Mouse (Mus musculus): ENCODE results near the gene Elmo1. TPM values are rescaled to one million over a fixed set of nuclear protein-coding genes. Genes with fewer than 3 reads are reported as not detected.
A peak's percentile ranks its signal among the peaks of the same experiment; 100 is the strongest.

The Elmo1 gene
- polyA plus RNA-seq, 1 experiment from 2014 or later = 49.6 TPM

DNA sequence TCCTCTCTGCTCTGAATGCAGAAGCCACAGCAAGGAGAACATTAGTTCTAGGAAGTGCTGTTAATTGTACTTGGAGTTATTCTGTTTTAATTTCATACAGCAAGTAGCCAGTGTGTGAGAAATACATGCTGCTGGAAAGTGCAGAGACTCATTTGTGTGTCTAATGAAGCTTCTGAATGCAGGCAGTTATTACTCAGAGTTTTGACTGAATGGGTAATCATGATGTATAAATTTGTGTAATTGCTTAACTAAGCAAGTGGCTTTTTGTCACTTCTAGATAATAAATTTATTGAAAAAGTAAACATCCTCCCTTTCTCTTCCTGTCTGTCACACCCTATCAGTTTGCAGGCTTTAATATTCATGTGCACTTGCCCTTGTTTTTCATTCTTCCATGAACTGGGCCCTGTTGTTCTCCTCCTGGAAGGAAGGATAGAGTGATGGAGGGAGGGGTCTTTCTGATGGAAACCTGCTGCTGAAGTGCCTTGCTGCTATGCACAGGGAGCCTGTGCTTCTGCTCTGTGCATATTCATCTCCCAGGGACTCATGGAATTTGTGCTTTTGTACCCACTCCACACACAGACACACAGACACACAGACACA lies 159.8 kb downstream of the Elmo1 start:
- no peaks in the 10 kb centered on the region for H3K9me3 ChIP-seq (ENCODE audit: control insufficient read depth, low read length)
- no peak overlapping the region for H3K4me2 ChIP-seq (ENCODE audit: low read length)
- peak; percentile 27; the same call in 1 of the 2 replicates for ATAC-seq
- no peaks in the 10 kb centered on the region for H3K36me3 ChIP-seq (ENCODE audit: control insufficient read depth, insufficient read depth, low read length)
- no peaks in the 10 kb centered on the region for H3K4me1 ChIP-seq (ENCODE audit: control insufficient read depth, insufficient read depth, low read depth, low read length)
- no peaks in the 10 kb centered on the region for H3K27me3 ChIP-seq (replicated peaks; ENCODE audit: control insufficient read depth, insufficient read depth, low read length)
- H3K9ac ChIP-seq (ENCODE audit: low read depth, low read length) = no peak overlapping the region
- H3K4me3 ChIP-seq (ENCODE audit: low read length) = no peak overlapping the region
- H3K27ac ChIP-seq (ENCODE audit: low read depth, low read length) = no peak overlapping the region

DNA sequence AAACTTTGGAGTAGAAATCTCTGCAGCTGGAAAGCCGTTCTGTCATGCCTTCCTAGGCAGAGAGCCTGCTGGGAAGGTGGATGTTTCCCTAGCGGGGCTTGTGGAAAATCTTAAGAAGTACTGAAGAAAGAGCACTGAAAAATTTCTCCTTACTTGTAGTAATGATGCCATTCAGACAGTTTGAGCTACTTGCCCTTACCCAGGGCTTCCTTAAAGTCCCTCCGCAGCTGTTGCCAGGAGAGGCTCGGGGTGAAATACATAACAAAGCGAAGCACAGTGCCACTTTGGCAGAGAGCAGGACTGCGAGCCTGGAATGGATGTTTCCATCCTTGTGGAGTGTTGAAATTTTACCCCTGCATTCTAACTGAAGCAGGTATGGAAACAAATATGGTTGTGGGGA lies 164.5 kb downstream of the Elmo1 start:
- Histone ChIP-seq H3K4me1 (ENCODE audit: control insufficient read depth, insufficient read depth, low read depth, low read length) (no peaks in the 10 kb centered on the region), H3K27ac (ENCODE audit: low read depth, low read length) (no peak overlapping the region), H3K4me2 (ENCODE audit: low read length) (no peak overlapping the region), H3K27me3 (replicated peaks; ENCODE audit: control insufficient read depth, insufficient read depth, low read length) (no peaks in the 10 kb centered on the region), H3K4me3 (ENCODE audit: low read length) (no peak overlapping the region), H3K9me3 (ENCODE audit: control insufficient read depth, low read length) (no peaks in the 10 kb centered on the region), H3K36me3 (ENCODE audit: control insufficient read depth, insufficient read depth, low read length) (no peaks in the 10 kb centered on the region), H3K9ac (ENCODE audit: low read depth, low read length) (no peak overlapping the region)
- 61% methylated on average over 6 of the region's 6 CpGs for WGBS
- peak; percentile 63; the same call in 1 of the 2 replicates for ATAC-seq

DNA sequence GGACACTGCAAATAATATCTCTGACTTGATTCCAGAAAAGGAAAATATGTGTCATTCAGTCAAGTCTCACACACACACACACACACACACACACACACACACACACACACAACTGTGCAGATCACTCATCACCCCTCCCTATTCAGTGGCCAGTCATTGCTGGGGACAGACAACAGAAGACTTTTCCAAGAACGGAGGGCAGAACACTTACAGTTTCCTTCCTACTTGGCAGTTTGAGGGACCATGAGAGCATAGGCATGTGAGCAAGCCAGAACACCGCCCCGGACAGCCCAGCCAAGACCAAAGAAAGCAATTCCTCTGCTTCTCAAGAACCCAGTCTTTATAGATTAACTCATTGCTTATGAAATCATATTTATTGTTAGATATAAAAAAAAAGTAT lies 165.0 kb downstream of the Elmo1 start:
- Histone ChIP-seq H3K36me3 (ENCODE audit: control insufficient read depth, insufficient read depth, low read length) (no peaks in the 10 kb centered on the region), H3K4me1 (ENCODE audit: control insufficient read depth, insufficient read depth, low read depth, low read length) (no peaks in the 10 kb centered on the region), H3K27ac (ENCODE audit: low read depth, low read length) (no peak overlapping the region), H3K9ac (ENCODE audit: low read depth, low read length) (no peak overlapping the region), H3K9me3 (ENCODE audit: control insufficient read depth, low read length) (no peaks in the 10 kb centered on the region), H3K27me3 (replicated peaks; ENCODE audit: control insufficient read depth, insufficient read depth, low read length) (no peaks in the 10 kb centered on the region), H3K4me3 (ENCODE audit: low read length) (no peak overlapping the region), H3K4me2 (ENCODE audit: low read length) (no peak overlapping the region)
- 78% methylated on average over 3 of the region's 3 CpGs for WGBS
- ATAC-seq = peak; percentile 27; the same call in 1 of the 2 replicates

DNA sequence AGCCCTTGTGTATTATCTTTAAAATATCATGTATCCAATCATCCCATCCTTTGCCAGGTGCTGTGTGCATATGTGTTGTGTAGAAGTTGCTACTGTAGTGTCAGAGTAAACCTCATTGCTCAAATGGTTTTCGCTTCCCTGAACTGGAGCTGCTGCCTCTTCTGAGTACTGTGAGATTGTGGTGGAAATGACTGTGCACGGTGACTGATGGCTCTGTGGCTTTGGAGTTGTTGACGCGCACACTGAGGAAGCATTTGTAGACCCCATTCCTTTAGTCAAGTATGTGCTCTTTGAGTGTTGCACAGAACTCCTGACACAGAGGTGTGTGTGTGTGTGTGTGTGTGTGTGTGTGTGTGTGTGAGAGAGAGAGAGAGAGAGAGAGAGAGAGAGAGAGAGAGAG lies 166.2 kb downstream of the Elmo1 start:
- WGBS = 97% methylated on average over 4 of the region's 4 CpGs
- Histone ChIP-seq H3K9ac (ENCODE audit: low read depth, low read length) (no peak overlapping the region), H3K9me3 (ENCODE audit: control insufficient read depth, low read length) (no peaks in the 10 kb centered on the region), H3K27me3 (replicated peaks; ENCODE audit: control insufficient read depth, insufficient read depth, low read length) (no peaks in the 10 kb centered on the region), H3K4me2 (ENCODE audit: low read length) (no peak overlapping the region), H3K4me3 (ENCODE audit: low read length) (no peak overlapping the region), H3K4me1 (ENCODE audit: control insufficient read depth, insufficient read depth, low read depth, low read length) (no peaks in the 10 kb centered on the region), H3K27ac (ENCODE audit: low read depth, low read length) (no peak overlapping the region), H3K36me3 (ENCODE audit: control insufficient read depth, insufficient read depth, low read length) (no peaks in the 10 kb centered on the region)
- no peak for ATAC-seq

DNA sequence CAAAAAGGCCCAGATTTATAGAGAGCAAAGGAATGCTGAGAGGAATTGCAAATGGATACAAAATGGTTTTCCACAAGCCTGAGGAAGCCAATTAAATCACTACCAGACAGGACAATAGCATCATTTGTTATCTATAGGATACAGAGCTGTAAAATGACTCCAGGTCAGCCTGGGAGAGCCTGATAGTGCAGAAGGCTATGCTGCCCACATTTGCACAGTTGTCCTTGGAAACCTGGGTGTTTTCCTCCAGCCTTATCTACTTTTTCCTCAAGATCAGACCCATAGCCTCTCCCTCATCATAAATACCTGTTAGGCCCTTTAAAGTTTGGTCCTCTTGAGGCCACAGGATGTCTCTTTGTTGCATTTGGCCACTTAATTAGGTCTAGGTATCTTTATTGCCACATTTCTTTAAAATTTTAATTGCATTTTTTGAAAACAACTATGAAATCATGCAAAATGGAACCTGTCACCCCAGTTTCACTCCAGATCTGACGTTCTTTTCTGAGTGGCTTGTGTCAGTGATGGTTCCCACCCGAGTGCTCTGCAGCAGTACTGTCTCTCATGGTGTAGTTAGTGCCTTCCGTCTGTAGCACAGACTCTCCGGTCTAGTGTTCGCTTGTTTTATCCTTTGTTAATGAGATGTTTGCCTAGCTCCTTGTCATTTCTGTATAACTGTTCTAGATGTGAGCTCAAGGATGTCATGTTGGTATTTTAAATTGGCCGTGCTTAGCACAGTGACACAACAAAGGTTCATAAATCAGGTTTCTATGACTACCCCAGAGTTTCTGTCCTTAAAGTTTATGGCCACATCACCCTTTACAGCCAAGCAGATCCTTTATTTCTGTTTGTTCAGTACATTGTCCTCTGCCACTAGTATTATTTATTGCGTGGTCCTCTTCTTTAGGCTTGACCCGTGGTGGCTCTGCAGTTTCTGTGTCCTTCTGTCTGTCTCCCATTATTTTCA lies 167.4 kb downstream of the Elmo1 start:
- Histone ChIP-seq H3K4me1 (ENCODE audit: control insufficient read depth, insufficient read depth, low read depth, low read length) (no peaks in the 10 kb centered on the region), H3K4me2 (ENCODE audit: low read length) (no peak overlapping the region), H3K9me3 (ENCODE audit: control insufficient read depth, low read length) (no peaks in the 10 kb centered on the region), H3K9ac (ENCODE audit: low read depth, low read length) (no peak overlapping the region), H3K27me3 (replicated peaks; ENCODE audit: control insufficient read depth, insufficient read depth, low read length) (no peaks in the 10 kb centered on the region), H3K36me3 (ENCODE audit: control insufficient read depth, insufficient read depth, low read length) (no peaks in the 10 kb centered on the region), H3K27ac (ENCODE audit: low read depth, low read length) (no peak overlapping the region), H3K4me3 (ENCODE audit: low read length) (no peak overlapping the region)
- WGBS = 82% methylated on average over 8 of the region's 8 CpGs
- no peak for ATAC-seq

DNA sequence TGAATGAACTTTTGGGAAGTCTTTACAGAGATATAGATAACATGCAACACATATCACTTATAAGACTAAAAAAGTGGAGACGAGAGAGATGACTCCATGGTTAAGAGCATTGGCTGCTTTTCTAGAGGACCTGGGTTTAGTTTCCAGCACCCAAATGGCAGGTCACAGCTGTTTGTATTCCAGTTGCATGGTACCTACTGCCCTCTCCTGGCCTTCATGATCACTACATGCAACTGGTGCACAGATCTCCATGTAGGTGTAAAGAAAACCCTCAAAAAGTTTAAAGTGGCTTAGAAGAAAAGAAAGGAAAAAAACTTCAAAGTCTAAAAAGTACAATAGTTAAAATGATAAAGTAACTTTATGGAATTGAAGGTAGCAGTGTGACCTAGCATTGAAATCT lies 172.8 kb downstream of the Elmo1 start:
- H3K27ac ChIP-seq (ENCODE audit: low read depth, low read length) = no peak overlapping the region
- no peak overlapping the region for H3K9ac ChIP-seq (ENCODE audit: low read depth, low read length)
- peaks cover 2% of the 10 kb centered on the region; the same call in 1 of the 2 replicates for H3K9me3 ChIP-seq (ENCODE audit: control insufficient read depth, low read length)
- no peaks in the 10 kb centered on the region for H3K4me1 ChIP-seq (ENCODE audit: control insufficient read depth, insufficient read depth, low read depth, low read length)
- no peaks in the 10 kb centered on the region for H3K27me3 ChIP-seq (replicated peaks; ENCODE audit: control insufficient read depth, insufficient read depth, low read length)
- ATAC-seq = no peak
- no peak overlapping the region for H3K4me2 ChIP-seq (ENCODE audit: low read length)
- H3K36me3 ChIP-seq (ENCODE audit: control insufficient read depth, insufficient read depth, low read length) = no peaks in the 10 kb centered on the region
- no peak overlapping the region for H3K4me3 ChIP-seq (ENCODE audit: low read length)
- 96% methylated on average over 1 of the region's 1 CpGs for WGBS

DNA sequence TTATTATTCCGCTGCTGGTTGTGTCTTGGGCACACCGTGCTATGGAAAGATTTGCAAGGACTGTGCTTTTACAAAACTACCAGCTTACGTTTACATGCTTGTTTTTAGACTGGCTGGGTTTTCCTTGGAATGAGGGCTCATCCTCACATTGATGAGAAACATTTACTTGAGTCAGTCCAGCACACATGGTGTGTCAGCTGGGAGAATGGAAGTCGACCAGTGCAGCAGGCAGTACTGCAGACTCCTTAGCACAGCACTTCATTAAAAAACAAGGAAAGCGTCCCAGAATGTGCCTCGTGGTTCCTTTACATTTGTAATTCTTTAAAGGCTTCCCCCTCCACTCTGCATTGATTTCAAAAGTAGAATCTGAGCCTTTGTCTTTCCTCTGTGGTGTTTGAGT lies 179.8 kb downstream of the Elmo1 start:
- Histone ChIP-seq H3K9me3 (ENCODE audit: control insufficient read depth, low read length) (no peaks in the 10 kb centered on the region), H3K9ac (ENCODE audit: low read depth, low read length) (no peak overlapping the region), H3K4me2 (ENCODE audit: low read length) (no peak overlapping the region), H3K27me3 (replicated peaks; ENCODE audit: control insufficient read depth, insufficient read depth, low read length) (no peaks in the 10 kb centered on the region), H3K27ac (ENCODE audit: low read depth, low read length) (no peak overlapping the region), H3K36me3 (ENCODE audit: control insufficient read depth, insufficient read depth, low read length) (no peaks in the 10 kb centered on the region), H3K4me3 (ENCODE audit: low read length) (no peak overlapping the region), H3K4me1 (ENCODE audit: control insufficient read depth, insufficient read depth, low read depth, low read length) (no peaks in the 10 kb centered on the region)
- WGBS = 55% methylated on average over 6 of the region's 6 CpGs
- no peak for ATAC-seq

DNA sequence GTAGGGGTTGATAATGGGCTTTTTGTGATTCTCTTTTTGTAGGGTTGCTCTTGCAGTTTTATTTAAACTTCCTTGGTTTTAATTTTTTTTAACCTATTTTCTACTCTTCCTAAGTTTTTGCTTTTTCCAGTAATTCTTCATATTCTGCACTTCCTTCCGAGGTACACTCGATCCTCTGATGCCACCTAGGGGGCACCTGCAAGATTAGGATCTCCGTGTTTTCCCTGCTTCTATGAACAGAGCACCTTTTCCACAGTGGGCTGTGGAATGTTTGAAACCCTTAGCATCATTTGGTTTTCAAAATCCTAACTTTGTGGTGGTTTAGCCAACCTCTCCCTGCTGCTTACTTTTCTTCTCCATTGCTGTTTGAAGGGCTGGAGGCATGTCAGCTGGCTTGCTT lies 181.4 kb downstream of the Elmo1 start:
- H3K4me1 ChIP-seq (ENCODE audit: control insufficient read depth, insufficient read depth, low read depth, low read length) = no peaks in the 10 kb centered on the region
- no peaks in the 10 kb centered on the region for H3K9me3 ChIP-seq (ENCODE audit: control insufficient read depth, low read length)
- no peak overlapping the region for H3K27ac ChIP-seq (ENCODE audit: low read depth, low read length)
- no peaks in the 10 kb centered on the region for H3K27me3 ChIP-seq (replicated peaks; ENCODE audit: control insufficient read depth, insufficient read depth, low read length)
- WGBS = 52% methylated on average over 3 of the region's 3 CpGs
- H3K36me3 ChIP-seq (ENCODE audit: control insufficient read depth, insufficient read depth, low read length) = no peaks in the 10 kb centered on the region
- no peak overlapping the region for H3K4me3 ChIP-seq (ENCODE audit: low read length)
- no peak overlapping the region for H3K9ac ChIP-seq (ENCODE audit: low read depth, low read length)
- ATAC-seq = peak; percentile 80; the same call in 1 of the 2 replicates
- H3K4me2 ChIP-seq (ENCODE audit: low read length) = no peak overlapping the region

DNA sequence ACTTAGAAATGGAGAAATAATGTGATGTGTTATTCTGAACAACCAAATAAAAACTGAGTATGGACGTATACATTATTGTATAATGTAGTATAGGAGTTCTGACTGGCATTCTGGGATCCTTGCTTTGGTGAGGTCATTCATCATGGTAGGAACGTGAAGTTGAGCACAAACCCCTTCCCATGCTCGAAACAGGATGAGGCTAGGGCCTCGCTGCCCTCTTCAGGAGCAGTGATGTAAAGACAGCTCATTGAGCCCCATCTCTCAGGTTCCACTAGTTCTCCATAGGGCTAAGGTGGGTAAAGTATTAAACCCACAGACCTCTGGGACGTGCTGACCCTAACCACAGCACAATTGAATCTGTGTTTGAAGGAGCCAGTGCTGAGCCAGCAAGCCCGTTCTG lies 182.2 kb downstream of the Elmo1 start:
- Histone ChIP-seq H3K4me2 (ENCODE audit: low read length) (no peak overlapping the region), H3K27ac (ENCODE audit: low read depth, low read length) (no peak overlapping the region), H3K36me3 (ENCODE audit: control insufficient read depth, insufficient read depth, low read length) (no peaks in the 10 kb centered on the region), H3K4me3 (ENCODE audit: low read length) (no peak overlapping the region), H3K9ac (ENCODE audit: low read depth, low read length) (no peak overlapping the region), H3K27me3 (replicated peaks; ENCODE audit: control insufficient read depth, insufficient read depth, low read length) (no peaks in the 10 kb centered on the region), H3K4me1 (ENCODE audit: control insufficient read depth, insufficient read depth, low read depth, low read length) (no peaks in the 10 kb centered on the region), H3K9me3 (ENCODE audit: control insufficient read depth, low read length) (no peaks in the 10 kb centered on the region)
- 48% methylated on average over 6 of the region's 6 CpGs for WGBS
- ATAC-seq = 0 out of 2 replicates have a peak, but pooled peaks have one; percentile 58

All from hindbrain, embryonic 16.5 days (tissue).